Mouse (Mus musculus) intestine, embryonic 14.5 days (tissue): ENCODE results near the gene Hoxd3. TPM values are rescaled to one million over a fixed set of nuclear protein-coding genes. Genes with fewer than 3 reads are reported as not detected.
A peak's percentile ranks its signal among the peaks of the same experiment; 100 is the strongest.

Source experiments
- ATAC-seq: fragments of 200-750 bp; cut with Nextera tagmentation; replicated peaks from 2 replicates; pipeline ENCODE4 v1.8.0; 2017; ENCODE audit warnings: low read depth, moderate number of reproducible peaks, moderate TSS enrichment, moderate library complexity; ENCODE audit not compliant: low FRiP score, low TSS enrichment
- DNase-seq: peaks from one replicate; pipeline ENCODE4 v3.0.0-alpha.2; 2018; ENCODE audit warnings: low spot score
- H3K27ac ChIP-seq: fragments of 300-500 bp; sonication (generic); 2 replicates; pipeline ENCODE4 v1.5.1; 2014; ENCODE audit warnings: low read depth, mild to moderate bottlenecking, control low read depth
- H3K27me3 ChIP-seq: fragments of 300-500 bp; sonication (generic); replicated peaks from 2 replicates; pipeline ENCODE4 v1.6.1; 2014; ENCODE audit warnings: low read length, control low read depth; ENCODE audit not compliant: control insufficient read depth, insufficient read depth
- H3K36me3 ChIP-seq: fragments of 300-500 bp; sonication (generic); 2 replicates; pipeline ENCODE4 v1.6.1; 2014; ENCODE audit warnings: low read length, control low read depth; ENCODE audit not compliant: control insufficient read depth, insufficient read depth
- H3K4me1 ChIP-seq: fragments of 300-500 bp; sonication (generic); replicated peaks from 2 replicates; pipeline ENCODE4 v1.6.1; 2014; ENCODE audit warnings: low read length, control low read depth, mixed read lengths; ENCODE audit not compliant: control insufficient read depth, insufficient read depth
- H3K4me2 ChIP-seq: fragments of 300-500 bp; sonication (generic); 2 replicates; pipeline ENCODE4 v1.6.1; 2014; ENCODE audit warnings: low read length
- H3K4me3 ChIP-seq: fragments of 300-500 bp; sonication (generic); 2 replicates; pipeline ENCODE4 v1.5.1; 2014; ENCODE audit warnings: low read depth, low read length, control low read depth, mixed read lengths
- H3K9ac ChIP-seq: fragments of 300-500 bp; sonication (generic); 2 replicates; pipeline ENCODE4 v1.6.1; 2014; ENCODE audit warnings: mild to moderate bottlenecking, low read length
- H3K9me3 ChIP-seq: fragments of 300-500 bp; sonication (generic); 2 replicates; pipeline ENCODE4 v1.6.1; 2016; ENCODE audit warnings: low read length, control low read depth; ENCODE audit not compliant: control insufficient read depth
- WGBS: fragments of 180-500 bp; shearing (Covaris S2); extraction: QIAGEN DNeasy Blood & Tissue Kit; methylation state at CpG from one replicate; pipeline ENCODE4 v1.1.7; 2014; 5-methylcytosine and 5-hydroxymethylcytosine counted together
- polyA plus RNA-seq: library from polyadenylated mRNA; unstranded; fragments of >200 nt; fragmentation: Nextera tagmentation; extraction: Ambion mirVana; gene quantifications from 2 replicates; pipeline ENCODE4 v1.2.1, GENCODE M21; 2014

Gene Hoxd3
- polyA plus RNA-seq, 1 experiment from 2014 or later: 27.6 TPM

GRCm38 (mm10) chr2:74736688-74737577, 25.2 kb downstream of the Hoxd3 start:
- ATAC-seq (no peak), DNase-seq (peak; percentile 62)
- no peaks in the 10 kb centered on the region for H3K36me3 ChIP-seq
- H3K27me3 ChIP-seq: peaks cover 97% of the 10 kb centered on the region
- peak overlapping the region; percentile 43 for H3K9ac ChIP-seq
- H3K4me2 ChIP-seq: peak overlapping the region; percentile 49; the same call in 1 of the 2 replicates
- 22% methylated on average over 15 of the region's 15 CpGs for WGBS
- H3K4me1 ChIP-seq: peaks cover 3% of the 10 kb centered on the region; the same call in 1 of the 2 replicates
- H3K9me3 ChIP-seq: no peaks in the 10 kb centered on the region
- peak overlapping the region; percentile 70; the same call in 1 of the 2 replicates for H3K27ac ChIP-seq
- H3K4me3 ChIP-seq: peak overlapping the region; percentile 23

- Histone ChIP-seq H3K4me1 (peaks cover 3% of the 10 kb centered on the region; the same call in 1 of the 2 replicates), H3K27ac (peak overlapping the region; percentile 60; the same call in 1 of the 2 replicates), H3K9me3 (no peaks in the 10 kb centered on the region), H3K27me3 (peaks cover 97% of the 10 kb centered on the region), H3K4me2 (peak overlapping the region; percentile 13), H3K9ac (peak overlapping the region; percentile 43), H3K4me3 (peak overlapping the region; percentile 23; the same call in 1 of the 2 replicates), H3K36me3 (no peaks in the 10 kb centered on the region)
- 29% methylated on average over 7 of the region's 7 CpGs for WGBS
- ATAC-seq: no peak
- DNase-seq: peak; percentile 67
Measured at GRCm38 (mm10) chr2:74737578-74738070, 25.9 kb downstream of the Hoxd3 start.

- H3K4me1 ChIP-seq: 0 out of 2 replicates have a peak, but pooled peaks cover 3% of the 10 kb centered on the region
- WGBS: 8% methylated on average over 20 of the region's 20 CpGs
- peak overlapping the region; percentile 16 for H3K4me2 ChIP-seq
- H3K4me3 ChIP-seq: 0 out of 2 replicates have a peak overlapping the region, but pooled peaks have one; percentile 6
- no peaks in the 10 kb centered on the region for H3K9me3 ChIP-seq
- H3K27me3 ChIP-seq: peaks cover 88% of the 10 kb centered on the region
- H3K36me3 ChIP-seq: no peaks in the 10 kb centered on the region
- peak overlapping the region; percentile 47; the same call in 1 of the 2 replicates for H3K27ac ChIP-seq
- ATAC-seq (no peak), DNase-seq (peak; percentile 68)
- H3K9ac ChIP-seq: peak overlapping the region; percentile 23
Measured at GRCm38 (mm10) chr2:74738623-74739475, 27.1 kb downstream of the Hoxd3 start.

- 24% methylated on average over 2 of the region's 2 CpGs for WGBS
- ATAC-seq (no peak), DNase-seq (no peak)
- Histone ChIP-seq H3K9ac (0 out of 2 replicates have a peak overlapping the region, but pooled peaks have one; percentile 23), H3K36me3 (no peaks in the 10 kb centered on the region), H3K4me3 (no peak overlapping the region), H3K27ac (peak overlapping the region; percentile 47; the same call in 1 of the 2 replicates), H3K4me2 (peak overlapping the region; percentile 47; the same call in 1 of the 2 replicates), H3K9me3 (no peaks in the 10 kb centered on the region), H3K27me3 (peaks cover 88% of the 10 kb centered on the region), H3K4me1 (0 out of 2 replicates have a peak, but pooled peaks cover 3% of the 10 kb centered on the region)
Measured at GRCm38 (mm10) chr2:74739476-74739800, 27.7 kb downstream of the Hoxd3 start.

- Histone ChIP-seq H3K27me3 (peaks cover 88% of the 10 kb centered on the region), H3K4me3 (peak overlapping the region; percentile 25), H3K9me3 (no peaks in the 10 kb centered on the region), H3K9ac (peak overlapping the region; percentile 40), H3K4me1 (0 out of 2 replicates have a peak, but pooled peaks cover 3% of the 10 kb centered on the region), H3K27ac (peak overlapping the region; percentile 75), H3K36me3 (no peaks in the 10 kb centered on the region), H3K4me2 (peak overlapping the region; percentile 47)
- DNase-seq (no peak), ATAC-seq (no peak)
- WGBS: 14% methylated on average over 14 of the region's 14 CpGs
Measured at GRCm38 (mm10) chr2:74739869-74740268, 28.1 kb downstream of the Hoxd3 start.

GRCm38 (mm10) chr2:74740311-74741091, 28.8 kb downstream of the Hoxd3 start:
- Histone ChIP-seq H3K4me1 (0 out of 2 replicates have a peak, but pooled peaks cover 3% of the 10 kb centered on the region), H3K4me2 (peak overlapping the region; percentile 47), H3K27me3 (peaks cover 88% of the 10 kb centered on the region), H3K27ac (peak overlapping the region; percentile 75), H3K9me3 (no peaks in the 10 kb centered on the region), H3K4me3 (peak overlapping the region; percentile 25), H3K9ac (peak overlapping the region; percentile 40), H3K36me3 (no peaks in the 10 kb centered on the region)
- WGBS: 3% methylated on average over 43 of the region's 43 CpGs
- ATAC-seq (peak; percentile 54), DNase-seq (peak; percentile 76)

GRCm38 (mm10) chr2:74741252-74741978, 29.7 kb downstream of the Hoxd3 start:
- H3K4me3 ChIP-seq: no peak overlapping the region
- no peaks in the 10 kb centered on the region for H3K4me1 ChIP-seq
- peaks cover 88% of the 10 kb centered on the region for H3K27me3 ChIP-seq
- H3K27ac ChIP-seq: no peak overlapping the region
- WGBS: 39% methylated on average over 2 of the region's 3 CpGs
- no peaks in the 10 kb centered on the region for H3K9me3 ChIP-seq
- H3K36me3 ChIP-seq: no peaks in the 10 kb centered on the region
- H3K4me2 ChIP-seq: no peak overlapping the region
- DNase-seq (peak; percentile 65), ATAC-seq (no peak)
- no peak overlapping the region for H3K9ac ChIP-seq
